Mouse (Mus musculus): ENCODE measurements around the gene Mlf2.

DNA sequence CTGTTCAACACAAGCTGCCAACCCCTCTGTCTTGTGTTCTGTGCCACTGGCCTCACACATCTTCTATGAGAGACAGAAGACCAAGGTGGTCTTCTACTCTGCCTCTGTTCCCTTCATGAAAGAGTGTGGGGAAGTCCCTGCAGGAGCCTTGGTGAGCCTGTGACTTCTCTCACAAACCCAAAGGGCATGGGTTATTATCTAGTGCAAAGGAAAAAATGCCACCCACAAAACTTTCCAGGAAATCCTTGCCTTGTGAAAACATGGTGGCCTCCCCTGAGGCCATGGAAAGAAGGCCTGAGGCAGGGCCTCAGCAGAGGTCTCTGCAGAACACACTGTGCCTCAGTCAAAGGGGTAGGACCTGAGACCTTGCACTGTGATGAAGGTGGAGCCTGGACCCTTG, 29.3 kb upstream of the Mlf2 start:
- no peak for TF ChIP-seq CTCF (IDR thresholded peaks at IDR 0.05; ENCODE audit: extremely low read depth, insufficient read depth, low read length)
- TF ChIP-seq POLR2A (IDR thresholded peaks at IDR 0.05; ENCODE audit: extremely low read depth, insufficient read depth, low read length): no peak

Data from cortical plate, adult 2 months (tissue).